Mouse (Mus musculus) kidney, postnatal 4 days (tissue): ENCODE data around the gene Gja6.

Experiments used
- DNase-seq, 2 experiments: peaks; one replicate each; pipeline ENCODE4 v3.0.0; 2021; ENCODE audit warnings: mixed read lengths in 2 of 2

Gja6 gene

GRCm38 (mm10) chrX:160906952-160907351 is at the start of gene Gja6:
TSS of gene Gja6 (minus strand) at chrX:160907052.
- DNase-seq, result no peak

- no peak for DNase-seq
Measured at GRCm38 (mm10) chrX:160949583-160949982, 42.7 kb upstream of the Gja6 start.

GRCm38 (mm10) chrX:160944722-160945121 is 37.9 kb upstream of the Gja6 start:
- DNase-seq, result no peak

- DNase-seq, result peak; percentile 12 to 29
Measured at GRCm38 (mm10) chrX:160935541-160935940, 28.7 kb upstream of the Gja6 start.

- DNase-seq, result peak; percentile 3 to 10
Measured at GRCm38 (mm10) chrX:160930656-160931055, 23.8 kb upstream of the Gja6 start.

- DNase-seq, result no peak
Measured at GRCm38 (mm10) chrX:160928870-160929269, 22.0 kb upstream of the Gja6 start.

GRCm38 (mm10) chrX:160919022-160919637 is 12.3 kb upstream of the Gja6 start:
- no peak for DNase-seq

GRCm38 (mm10) chrX:160906477-160906876 is 375 bp downstream of the Gja6 start:
- DNase-seq, result no peak

GRCm38 (mm10) chrX:160905913-160906312 is 939 bp downstream of the Gja6 start:
- no peak for DNase-seq

- no peak for DNase-seq
Measured at GRCm38 (mm10) chrX:160905041-160905678, 1.7 kb downstream of the Gja6 start.

- no peak for DNase-seq
Measured at GRCm38 (mm10) chrX:160901118-160901517, 5.7 kb downstream of the Gja6 start.

- DNase-seq, result no peak
Measured at GRCm38 (mm10) chrX:160892077-160892476, 14.8 kb downstream of the Gja6 start.

GRCm38 (mm10) chrX:160886301-160886700 is 20.6 kb downstream of the Gja6 start:
- no peak for DNase-seq

- DNase-seq, result no peak
Measured at GRCm38 (mm10) chrX:160866576-160866975, 40.3 kb downstream of the Gja6 start.

GRCm38 (mm10) chrX:160865022-160865421 is 41.8 kb downstream of the Gja6 start:
- no peak for DNase-seq

- no peak for DNase-seq
Measured at GRCm38 (mm10) chrX:160863689-160864383, 43.0 kb downstream of the Gja6 start.
